Mouse (Mus musculus) spleen, adult 2 months (tissue): Measurements from ENCODE around the gene Lyve1. TPM values are rescaled to one million over a fixed set of nuclear protein-coding genes. Genes with fewer than 3 reads are reported as not detected.

ENCODE experiments used
- DNase-seq, 2 experiments: peaks; one replicate each; pipeline versions ENCODE4 v3.0.0 to v3.0.0-alpha.2; 2012 to 2021; ENCODE audit warnings: low spot score in 2 of 2, low read depth in 1 of 2
- H3K27ac ChIP-seq: fragments of 200-500 bp; 2 replicates; pipeline ENCODE4 v1.5.1; 2012; ENCODE audit warnings: low read length, inconsistent platforms; ENCODE audit not compliant: insufficient read depth
- H3K27me3 ChIP-seq: fragments of 200-500 bp; 2 replicates; pipeline ENCODE4 v1.6.1; 2012; ENCODE audit warnings: mild to moderate bottlenecking, moderate library complexity, low read length, inconsistent platforms; ENCODE audit not compliant: control insufficient read depth, insufficient read depth
- H3K36me3 ChIP-seq: fragments of 200-500 bp; 2 replicates; pipeline ENCODE4 v1.6.1; 2012; ENCODE audit warnings: mild to moderate bottlenecking, low read length, inconsistent platforms; ENCODE audit not compliant: control insufficient read depth, insufficient read depth
- H3K4me1 ChIP-seq: fragments of 200-500 bp; 2 replicates; pipeline ENCODE4 v1.6.1; 2011; ENCODE audit warnings: inconsistent platforms; ENCODE audit not compliant: control insufficient read depth, insufficient read depth, insufficient read length
- H3K4me3 ChIP-seq: fragments of 200-500 bp; 2 replicates; pipeline ENCODE4 v1.5.1; 2011; ENCODE audit warnings: mild to moderate bottlenecking, inconsistent platforms; ENCODE audit not compliant: insufficient read depth, insufficient read length; ENCODE audit errors: extremely low read depth
- CTCF ChIP-seq: fragments of 200-500 bp; IDR thresholded peaks from 2 replicates; pipeline ENCODE4 v1.5.1; 2011; ENCODE audit warnings: mild to moderate bottlenecking, inconsistent platforms; ENCODE audit not compliant: insufficient read depth, insufficient read length, insufficient replicate concordance; ENCODE audit errors: extremely low read depth
- POLR2A ChIP-seq: fragments of 200-500 bp; IDR thresholded peaks from 2 replicates; pipeline ENCODE4 v1.6.1; 2011; ENCODE audit warnings: low read depth, low read length, inconsistent platforms
- WGBS: fragments of 180-500 bp; shearing (Covaris S2); methylation state at CpG from one replicate; pipeline ENCODE4 v1.1.7; 2018; 5-methylcytosine and 5-hydroxymethylcytosine counted together
- polyA plus RNA-seq: library from polyadenylated mRNA; depleted of rRNA; stranded (reverse); fragments of >200 nt; gene quantifications from 2 replicates; pipeline ENCODE4 v1.2.3, GENCODE M21; 2012

Gene Lyve1
- polyA plus RNA-seq, 1 experiment: 0.49 TPM

DNA sequence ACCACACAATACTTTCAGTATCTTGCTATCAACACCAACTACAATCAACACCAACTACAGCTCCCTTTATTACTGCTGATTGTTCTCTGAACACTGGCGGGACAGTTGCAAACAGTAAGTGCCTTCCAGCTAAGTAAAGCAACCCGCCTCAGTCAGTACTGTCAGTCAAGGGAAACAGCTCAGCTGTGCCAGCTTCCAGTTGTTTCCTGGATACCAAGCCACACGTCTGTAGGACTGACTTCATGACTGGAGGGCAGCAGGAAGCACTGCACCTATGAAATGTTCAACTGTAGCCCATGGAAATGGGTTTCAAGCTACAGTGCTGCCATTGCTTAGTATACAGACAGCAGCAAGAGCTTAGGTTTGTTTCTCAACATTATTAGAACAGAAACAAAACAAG lies 28.5 kb downstream of the Lyve1 start:
- no peak for DNase-seq
- H3K27me3 ChIP-seq: no peaks in the 10 kb centered on the region
- peaks cover 18% of the 10 kb centered on the region for H3K36me3 ChIP-seq
- no peak for TF ChIP-seq CTCF
- TF ChIP-seq POLR2A: no peak
- H3K27ac ChIP-seq: no peak overlapping the region
- H3K4me3 ChIP-seq: no peak overlapping the region
- 37% methylated on average over 3 of the region's 3 CpGs for WGBS
- no peaks in the 10 kb centered on the region for H3K4me1 ChIP-seq

DNA sequence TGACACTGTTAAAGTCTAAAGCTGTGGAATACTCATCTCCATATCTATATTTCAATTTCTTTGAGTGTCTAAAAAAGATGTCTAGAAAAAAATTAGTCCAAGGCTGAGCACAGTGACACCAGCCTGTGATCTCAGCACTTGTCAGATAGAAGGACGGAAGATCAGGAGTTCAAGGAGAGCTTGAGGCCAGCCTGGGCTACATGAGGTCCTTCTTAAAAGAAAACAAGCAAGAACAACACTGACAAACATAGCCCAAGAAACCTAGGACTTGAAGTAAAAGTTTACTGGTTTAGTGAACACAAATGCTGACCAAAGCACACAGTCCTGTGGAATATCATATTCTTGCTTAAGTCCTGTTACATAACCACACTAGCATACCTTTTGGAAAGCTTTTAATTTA lies 29.0 kb downstream of the Lyve1 start:
- no peak for DNase-seq
- no peak overlapping the region for H3K27ac ChIP-seq
- no peaks in the 10 kb centered on the region for H3K4me1 ChIP-seq
- 90% methylated on average over 1 of the region's 1 CpGs for WGBS
- no peak overlapping the region for H3K4me3 ChIP-seq
- no peaks in the 10 kb centered on the region for H3K27me3 ChIP-seq
- no peak for TF ChIP-seq CTCF
- no peak for TF ChIP-seq POLR2A
- H3K36me3 ChIP-seq: peaks cover 18% of the 10 kb centered on the region

DNA sequence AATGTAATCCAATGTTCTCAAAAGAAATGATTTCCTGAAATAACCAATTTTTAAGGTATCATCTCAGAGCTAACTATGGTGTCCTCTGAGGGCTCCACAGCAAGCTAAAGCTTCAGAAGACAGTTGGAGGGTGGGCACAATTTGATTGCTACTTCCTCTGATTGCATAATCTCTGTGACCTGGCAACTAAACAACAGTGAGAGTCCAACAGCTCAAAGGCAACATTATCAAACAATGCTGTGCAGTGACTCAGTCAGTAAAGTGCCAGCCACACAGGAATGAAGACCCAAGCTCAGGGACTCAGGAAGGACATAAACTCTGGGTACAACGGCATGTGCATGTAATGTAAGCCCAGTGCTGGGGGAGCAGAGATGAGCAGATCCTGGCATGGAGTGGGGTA lies 30.0 kb downstream of the Lyve1 start:
- H3K4me1 ChIP-seq: no peaks in the 10 kb centered on the region
- no peak overlapping the region for H3K27ac ChIP-seq
- 50% methylated on average over 1 of the region's 1 CpGs for WGBS
- H3K27me3 ChIP-seq: no peaks in the 10 kb centered on the region
- peaks cover 18% of the 10 kb centered on the region for H3K36me3 ChIP-seq
- no peak for TF ChIP-seq CTCF
- TF ChIP-seq POLR2A: no peak
- H3K4me3 ChIP-seq: no peak overlapping the region
- DNase-seq: no peak

DNA sequence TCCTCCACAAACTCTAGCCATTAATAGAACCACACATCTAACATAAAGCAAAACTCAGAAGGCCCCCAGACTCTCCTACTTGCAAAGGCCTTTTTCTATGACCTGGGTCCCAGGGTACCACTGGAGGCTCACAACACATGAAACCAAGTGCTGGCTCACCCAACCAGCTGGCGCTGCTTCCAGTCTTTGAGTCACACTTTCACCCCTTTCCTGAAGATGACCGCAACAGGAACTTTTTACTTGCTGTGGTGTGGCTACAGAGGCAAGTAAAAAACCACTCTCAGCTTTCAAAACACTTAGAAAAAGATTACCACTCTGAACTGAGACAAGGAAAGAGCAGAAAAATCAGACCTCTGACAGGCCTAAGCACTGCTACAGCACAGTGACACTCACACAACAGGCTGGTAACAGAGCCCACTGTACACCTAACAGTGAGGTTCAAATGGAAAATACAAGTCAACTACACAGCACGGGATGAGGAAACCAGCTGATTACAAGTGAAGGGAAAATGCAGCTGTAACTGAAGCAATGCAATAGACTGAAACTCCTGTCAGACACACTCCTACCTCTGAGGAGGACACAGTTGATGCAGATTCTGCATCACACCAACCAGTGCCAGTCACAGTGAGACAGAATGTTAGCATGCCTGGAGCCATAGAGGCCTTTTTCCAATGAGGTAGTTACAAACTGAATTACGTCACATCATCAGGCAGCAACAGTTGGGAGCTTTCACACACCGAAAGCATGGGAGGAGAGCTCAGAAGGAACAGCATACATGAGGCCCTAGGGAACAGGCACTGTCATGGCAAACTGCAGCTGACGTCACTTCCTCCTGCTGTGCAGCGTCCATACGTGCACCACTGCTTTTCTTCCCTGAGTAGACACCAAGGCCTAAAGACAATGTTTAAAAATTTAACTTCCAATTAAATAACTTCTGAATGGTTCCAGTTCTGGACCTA lies 38.8 kb downstream of the Lyve1 start:
- H3K4me3 ChIP-seq: no peak overlapping the region
- TF ChIP-seq CTCF (no peak), POLR2A (no peak)
- H3K27me3 ChIP-seq: no peaks in the 10 kb centered on the region
- peaks cover 2% of the 10 kb centered on the region; the same call in 1 of the 2 replicates for H3K4me1 ChIP-seq
- 40% methylated on average over 8 of the region's 8 CpGs for WGBS
- no peak for DNase-seq
- peaks cover 16% of the 10 kb centered on the region for H3K36me3 ChIP-seq
- 0 out of 2 replicates have a peak overlapping the region, but pooled peaks have one; percentile 1 for H3K27ac ChIP-seq

DNA sequence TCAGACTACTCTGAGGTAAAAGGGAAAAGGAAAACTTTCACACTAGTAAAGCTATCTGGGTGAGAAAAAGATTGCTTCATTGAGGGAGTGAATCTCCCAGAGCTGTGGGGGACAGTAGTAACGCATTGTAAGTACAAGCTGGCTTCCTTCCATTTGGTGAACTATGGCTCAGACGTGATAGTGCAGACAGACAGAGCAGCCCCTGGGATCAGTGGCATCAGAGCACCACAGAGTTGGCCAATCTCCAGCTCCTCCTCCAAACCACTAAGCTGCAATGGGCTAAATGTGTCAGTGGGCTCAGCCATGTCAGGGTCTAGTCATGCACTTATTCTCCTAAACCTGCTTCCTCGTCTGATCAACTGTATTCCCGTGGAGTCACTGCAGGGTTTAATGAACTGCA lies 39.4 kb downstream of the Lyve1 start:
- Histone ChIP-seq H3K36me3 (peaks cover 16% of the 10 kb centered on the region), H3K27ac (no peak overlapping the region), H3K4me1 (peaks cover 2% of the 10 kb centered on the region; the same call in 1 of the 2 replicates), H3K4me3 (no peak overlapping the region), H3K27me3 (no peaks in the 10 kb centered on the region)
- no peak for DNase-seq
- WGBS: 37% methylated on average over 4 of the region's 4 CpGs
- TF ChIP-seq POLR2A: no peak
- TF ChIP-seq CTCF: no peak

DNA sequence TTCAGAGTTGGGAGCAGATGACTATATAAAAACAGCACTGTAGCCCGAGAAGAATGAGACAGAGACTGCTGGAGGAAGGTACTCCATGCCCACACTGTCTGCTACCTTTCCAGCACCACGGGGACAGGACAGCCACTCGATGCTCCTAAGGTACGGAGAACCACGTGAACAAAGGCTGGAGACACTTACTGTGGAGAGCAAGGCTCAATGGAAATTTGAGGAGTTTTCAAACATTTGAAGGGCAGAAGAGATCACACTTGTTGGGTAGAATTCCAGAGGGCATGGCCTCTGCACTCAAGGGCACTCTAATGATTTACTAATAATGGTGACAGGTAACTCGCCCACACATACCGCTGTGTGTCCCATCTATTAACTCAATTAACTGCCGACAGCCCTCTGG lies 40.0 kb downstream of the Lyve1 start:
- no peak for TF ChIP-seq CTCF
- no peak for TF ChIP-seq POLR2A
- DNase-seq: no peak
- Histone ChIP-seq H3K4me3 (no peak overlapping the region), H3K36me3 (peaks cover 18% of the 10 kb centered on the region), H3K27me3 (no peaks in the 10 kb centered on the region), H3K4me1 (peaks cover 2% of the 10 kb centered on the region; the same call in 1 of the 2 replicates), H3K27ac (no peak overlapping the region)
- 91% methylated on average over 8 of the region's 8 CpGs for WGBS

DNA sequence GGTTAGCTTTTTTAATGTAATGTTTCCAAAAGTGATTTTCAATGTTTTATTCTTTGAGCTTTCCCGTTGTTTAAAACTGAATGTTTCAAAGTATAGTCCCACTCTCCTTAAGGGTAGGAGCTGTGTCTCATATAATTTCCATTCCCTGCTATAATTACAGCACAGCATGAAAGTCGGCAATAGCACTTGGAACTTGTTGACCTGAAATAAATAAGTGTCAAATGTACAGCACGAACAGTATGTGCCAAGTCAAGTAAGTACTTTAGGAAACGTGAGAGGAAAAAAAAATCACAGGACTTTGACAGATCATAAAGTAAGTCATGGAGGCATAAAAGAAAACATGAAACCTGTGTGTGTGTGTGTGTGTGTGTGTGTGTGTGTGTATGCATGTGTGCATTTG lies 41.0 kb downstream of the Lyve1 start:
- H3K27ac ChIP-seq: no peak overlapping the region
- DNase-seq: no peak
- H3K4me1 ChIP-seq: peaks cover 2% of the 10 kb centered on the region; the same call in 1 of the 2 replicates
- no peak overlapping the region for H3K4me3 ChIP-seq
- WGBS: 90% methylated on average over 4 of the region's 4 CpGs
- no peaks in the 10 kb centered on the region for H3K27me3 ChIP-seq
- TF ChIP-seq CTCF (no peak), POLR2A (no peak)
- peaks cover 16% of the 10 kb centered on the region for H3K36me3 ChIP-seq
